Mouse (Mus musculus) adrenal gland, postnatal 36 days (tissue): ENCODE measurements around the gene Col18a1. TPM values are rescaled to one million over a fixed set of nuclear protein-coding genes. Genes with fewer than 3 reads are reported as not detected.
A peak's percentile ranks its signal among the peaks of the same experiment; 100 is the strongest.
"Not testable (repeated sequence)": the region's sequence is repeated elsewhere in the genome, so short reads cannot be mapped to it uniquely, and the experiment has no call there.

Experiments used
- DNase-seq, 2 experiments: peaks; one replicate each; pipeline ENCODE4 v3.0.0; 2021; ENCODE audit warnings: mixed read lengths in 1 of 2
- total RNA-seq, 2 experiments: library from RNA; stranded (reverse); gene quantifications; 2 replicates each; pipeline ENCODE4 v1.2.3; 2021

The Col18a1 gene
- total RNA-seq, 2 experiments from 2014 or later = 22.9 to 44.0 TPM

- no peak for DNase-seq
Observed at GRCm38 (mm10) chr10:77138304-77138703, 28.0 kb downstream of the Col18a1 start.

DNA sequence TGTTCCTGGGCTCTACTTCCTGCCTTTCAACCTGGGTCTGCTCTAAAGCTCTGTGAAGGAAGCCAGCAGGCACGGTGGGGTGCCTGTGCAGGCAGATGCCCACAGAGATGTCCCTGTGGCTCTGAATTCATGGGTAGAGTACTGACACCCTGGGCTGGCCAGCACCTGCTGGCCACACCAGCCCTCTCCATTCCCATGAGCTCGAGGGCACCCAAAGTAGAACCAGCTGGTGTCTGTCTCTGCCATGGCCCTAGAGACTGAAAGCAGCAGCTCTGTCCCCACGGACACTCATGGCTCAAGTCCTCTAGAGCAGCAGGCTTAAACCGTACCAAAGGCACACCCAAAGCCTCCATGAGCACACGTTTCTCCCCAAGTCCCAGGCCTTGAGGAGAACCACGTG, 30.1 kb downstream of the Col18a1 start:
- no peak for DNase-seq

DNA sequence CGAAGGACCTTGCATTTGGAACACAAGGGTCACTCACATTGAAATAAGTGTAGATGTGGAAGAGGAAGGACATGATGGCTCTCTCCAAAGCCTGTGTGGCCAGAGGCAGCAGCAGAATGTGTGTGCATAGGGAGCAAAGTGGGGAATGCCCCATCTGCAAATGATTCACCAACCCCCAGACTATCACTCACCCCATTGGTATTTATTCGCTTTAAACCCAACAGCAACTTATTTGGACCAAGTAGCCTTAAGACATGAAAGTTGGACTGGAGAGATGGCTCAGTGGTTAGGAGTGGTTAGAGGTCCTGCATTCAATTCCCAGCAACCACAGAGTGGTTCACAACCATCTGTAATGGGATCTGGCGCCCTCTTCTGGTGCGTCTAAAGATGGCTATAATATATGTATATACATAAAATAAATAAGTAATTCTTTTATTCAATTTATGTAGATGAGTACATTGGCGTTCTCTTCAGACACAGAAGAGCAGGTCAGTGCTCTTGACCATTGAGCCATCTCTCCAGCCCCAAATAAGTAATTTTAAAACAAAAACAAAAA, 31.0 kb downstream of the Col18a1 start:
- no peak for DNase-seq

DNA sequence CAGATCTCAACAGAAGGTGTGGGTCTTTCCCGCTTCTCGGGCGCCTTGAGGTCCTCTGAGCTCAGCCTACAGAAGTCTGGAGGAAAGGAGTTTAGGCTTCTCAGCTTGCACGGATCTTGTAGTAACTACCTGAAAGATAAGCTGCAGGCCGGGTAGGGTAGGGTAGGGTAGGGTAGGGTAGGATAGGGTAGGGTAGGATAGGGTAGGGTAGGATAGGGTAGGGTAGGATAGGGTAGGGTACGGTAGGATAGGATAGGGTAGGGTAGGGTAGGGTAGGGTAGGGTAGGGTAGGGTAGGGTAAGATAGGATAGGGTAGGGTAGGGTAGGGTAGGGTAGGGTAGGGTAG, 31.6 kb downstream of the Col18a1 start:
- not testable (repeated sequence) for DNase-seq

GRCm38 (mm10) chr10:77133951-77134806, 32.2 kb downstream of the Col18a1 start:
- no peak for DNase-seq

GRCm38 (mm10) chr10:77132118-77132517, 34.2 kb downstream of the Col18a1 start:
- no peak for DNase-seq

GRCm38 (mm10) chr10:77131536-77131935, 34.8 kb downstream of the Col18a1 start:
- DNase-seq = no peak

GRCm38 (mm10) chr10:77130561-77131240, 35.6 kb downstream of the Col18a1 start:
- DNase-seq = peak; percentile 88 to 89

DNA sequence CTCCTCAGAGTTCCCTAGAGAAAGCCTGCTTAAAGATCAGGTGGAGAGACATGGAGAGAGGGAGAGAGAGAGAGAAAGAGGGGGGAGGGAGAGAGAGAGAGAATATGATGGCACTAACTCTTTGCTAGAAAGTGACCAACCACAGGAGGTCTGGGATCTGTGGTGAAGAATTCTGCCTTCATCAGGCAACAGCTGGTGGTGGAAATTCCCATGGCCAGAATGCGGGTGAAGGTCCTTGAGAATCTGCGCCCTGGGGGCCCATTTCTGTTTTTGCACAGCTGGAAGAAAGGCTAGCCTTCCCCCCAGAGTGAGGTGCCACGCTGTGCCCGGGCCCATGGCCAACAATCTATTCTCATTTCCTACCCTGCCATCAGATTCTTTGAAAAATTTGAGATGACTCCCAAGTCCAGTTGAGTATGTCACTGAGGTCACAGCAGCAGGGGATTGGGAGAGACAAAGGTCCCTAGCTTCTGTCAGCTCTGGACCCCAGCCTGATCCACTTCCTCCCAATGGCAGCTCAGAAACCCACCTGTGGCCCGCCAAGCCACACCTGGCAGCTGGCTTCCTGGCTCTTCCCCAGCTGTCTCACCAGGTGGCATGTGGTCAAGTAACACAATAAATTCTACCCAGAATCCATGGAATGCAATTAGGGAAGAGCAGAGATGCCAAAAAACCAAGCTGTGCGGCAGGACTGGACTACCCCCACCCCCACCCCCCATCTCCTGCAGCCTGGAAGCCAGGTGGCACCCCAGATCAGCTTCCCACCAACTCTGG, 36.5 kb downstream of the Col18a1 start:
- DNase-seq = peak in 1 of 2 experiments; percentile 27

DNA sequence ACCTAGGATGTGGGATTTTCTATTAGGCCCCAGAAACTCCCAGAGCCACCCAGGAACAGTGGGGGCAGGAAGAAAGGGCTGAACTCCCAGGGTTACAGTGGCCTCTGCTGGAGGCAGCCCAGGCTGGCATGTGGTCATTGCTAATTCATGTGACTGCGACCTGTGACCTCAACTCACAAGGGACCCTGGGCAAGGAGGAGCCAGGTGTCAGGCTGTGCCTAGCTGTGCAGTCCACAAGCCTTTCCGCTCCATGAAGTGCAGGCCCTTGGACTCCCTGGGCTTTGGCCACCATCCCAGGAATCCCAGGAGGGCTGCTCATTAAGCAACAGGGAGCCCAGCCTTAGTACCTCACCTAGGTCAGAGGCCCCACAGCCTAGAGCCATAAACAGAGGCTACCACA, 38.4 kb downstream of the Col18a1 start:
- peak; percentile 41 to 66 for DNase-seq

DNA sequence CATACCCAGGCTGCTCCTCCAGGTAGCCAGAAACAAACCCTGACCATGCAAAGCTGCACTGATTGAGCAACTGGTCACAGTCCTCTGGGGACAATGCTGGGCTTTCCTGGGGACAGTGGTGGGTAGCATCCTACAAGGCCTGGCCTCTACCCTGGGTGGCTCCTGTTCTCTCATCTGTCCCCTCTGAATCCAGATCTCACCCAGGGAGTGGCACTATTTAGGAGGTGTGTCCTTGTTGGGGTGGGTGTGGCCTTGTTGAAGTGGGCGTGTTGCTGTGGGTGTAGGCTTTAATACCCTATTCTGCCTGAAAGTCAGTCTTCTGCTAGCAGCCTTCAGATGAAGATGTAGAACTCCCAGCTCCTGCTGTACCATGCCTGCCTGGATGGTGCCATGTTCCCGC, 39.8 kb downstream of the Col18a1 start:
- DNase-seq = no peak

DNA sequence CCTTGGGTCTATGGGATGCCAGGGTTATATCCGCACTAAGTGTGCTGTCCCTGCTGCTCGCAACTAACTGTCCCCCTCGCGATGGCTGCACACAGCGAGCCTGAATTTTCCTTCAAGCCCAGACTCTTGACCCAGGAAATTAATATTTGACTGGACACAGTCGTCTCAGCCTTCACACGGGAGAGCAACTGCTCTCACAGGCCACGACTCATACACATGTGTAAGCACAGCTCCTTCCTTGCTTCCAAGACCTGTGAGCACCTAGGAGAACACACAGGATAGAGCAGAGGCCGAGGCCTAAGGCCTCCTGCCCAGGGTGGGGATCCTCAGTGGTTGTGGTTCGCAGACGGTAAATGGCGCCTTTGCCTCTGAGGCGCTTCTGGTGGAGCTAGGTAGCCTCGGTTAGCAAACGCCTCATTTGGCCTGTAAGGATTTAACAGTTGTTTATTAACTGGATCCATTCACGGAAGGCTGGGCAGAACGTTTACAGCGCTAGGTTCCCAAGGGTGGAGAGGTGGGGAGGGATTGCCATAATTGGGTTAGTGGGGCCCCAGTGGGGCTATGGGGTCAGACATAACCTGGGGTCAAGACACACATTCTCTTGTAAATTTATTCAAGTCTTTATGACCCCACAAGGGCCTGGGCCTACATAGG, 41.1 kb downstream of the Col18a1 start:
- DNase-seq = no peak

DNA sequence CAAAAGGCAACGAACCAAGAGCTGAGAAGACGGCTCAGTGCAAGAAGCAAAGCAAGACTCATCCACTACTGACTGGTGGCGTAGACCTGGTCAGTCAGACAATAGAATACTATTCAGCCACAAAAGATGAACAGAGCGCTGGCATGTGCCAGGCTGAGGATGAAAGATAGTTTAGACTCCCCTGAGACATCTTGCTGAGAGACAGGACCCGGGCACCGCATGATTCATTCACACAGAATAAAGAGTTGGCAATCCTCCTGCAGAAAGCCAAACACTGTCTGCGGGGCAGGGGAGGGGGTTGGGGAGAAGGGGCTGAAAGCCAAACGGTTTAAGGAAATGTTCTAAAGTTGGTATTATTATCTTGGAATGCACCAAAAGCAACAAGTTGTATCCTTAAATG, 42.4 kb downstream of the Col18a1 start:
- no peak for DNase-seq

DNA sequence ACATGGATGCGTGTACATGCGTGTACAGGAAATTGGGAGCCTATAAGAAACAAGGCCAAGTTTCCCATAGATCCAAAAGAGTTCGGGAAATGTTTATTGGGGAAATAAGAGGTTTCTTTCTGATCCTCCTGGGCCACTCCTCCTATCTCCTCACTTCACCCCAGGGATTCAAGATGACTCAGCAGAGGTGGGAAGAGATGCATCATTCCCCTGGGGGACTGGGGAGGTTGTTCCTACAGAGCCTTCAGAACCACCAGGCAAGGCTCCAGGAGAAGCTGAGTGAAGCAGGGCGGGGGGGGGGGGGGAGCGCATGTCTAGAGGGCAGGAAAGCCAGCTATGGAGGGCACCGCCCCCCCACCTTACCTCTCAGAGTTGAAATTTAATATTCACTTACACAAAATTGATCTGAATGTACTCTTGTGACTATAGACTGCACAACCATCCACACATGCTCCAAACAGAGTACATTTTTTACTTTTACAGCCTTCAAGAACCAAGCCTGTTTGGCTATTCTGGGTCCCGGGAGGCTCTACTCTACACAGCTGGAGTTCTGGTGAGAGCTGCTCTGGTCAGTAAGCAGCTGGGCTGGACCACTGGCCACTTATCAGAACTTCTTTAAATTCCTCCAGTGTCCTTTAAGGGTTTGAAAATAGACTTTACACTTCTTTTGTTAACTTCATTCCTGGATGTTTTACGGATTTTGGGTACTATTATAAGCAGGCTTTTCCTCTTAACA, 44.9 kb downstream of the Col18a1 start:
- DNase-seq = no peak

DNA sequence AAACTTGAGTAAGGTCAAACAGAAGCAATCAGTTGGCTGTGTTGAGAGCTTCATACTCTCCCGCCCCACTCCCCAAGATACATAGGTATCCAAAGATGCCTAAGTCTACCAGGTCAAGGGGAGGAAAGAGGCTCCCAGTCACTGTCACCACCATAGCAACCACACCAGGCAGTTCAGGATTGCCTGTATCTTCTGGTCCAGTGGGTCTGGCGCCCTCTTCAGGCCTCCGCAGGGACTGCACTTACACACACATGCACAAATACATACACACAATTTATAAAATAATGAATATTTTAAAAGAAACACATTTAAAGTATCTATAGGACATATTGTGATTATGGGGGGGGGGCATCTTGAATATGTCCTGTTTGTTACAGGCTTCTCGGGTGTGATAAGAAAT, 45.8 kb downstream of the Col18a1 start:
- DNase-seq = no peak

DNA sequence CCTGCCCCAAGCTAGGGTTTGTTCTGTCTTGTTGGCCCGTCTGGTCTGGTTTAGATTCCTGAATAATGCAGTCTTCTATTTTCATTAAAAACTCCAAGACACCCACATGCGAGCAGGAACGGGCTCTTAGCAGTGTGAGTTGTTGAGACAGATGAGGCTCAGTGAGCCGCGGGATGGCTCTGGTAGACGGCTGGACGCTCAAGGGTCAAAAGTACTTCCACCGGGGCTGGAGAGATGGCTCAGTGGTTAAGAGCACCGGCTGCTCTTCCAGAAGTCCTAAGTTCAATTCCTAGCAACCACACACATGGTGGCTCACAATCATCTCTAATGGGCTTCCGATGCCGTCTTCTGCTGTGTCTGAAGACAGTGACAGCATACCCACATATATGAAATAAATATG, 46.9 kb downstream of the Col18a1 start:
- DNase-seq = no peak

- peak in 1 of 2 experiments; percentile 41 for DNase-seq
Observed at GRCm38 (mm10) chr10:77118361-77118760, 48.0 kb downstream of the Col18a1 start.

DNA sequence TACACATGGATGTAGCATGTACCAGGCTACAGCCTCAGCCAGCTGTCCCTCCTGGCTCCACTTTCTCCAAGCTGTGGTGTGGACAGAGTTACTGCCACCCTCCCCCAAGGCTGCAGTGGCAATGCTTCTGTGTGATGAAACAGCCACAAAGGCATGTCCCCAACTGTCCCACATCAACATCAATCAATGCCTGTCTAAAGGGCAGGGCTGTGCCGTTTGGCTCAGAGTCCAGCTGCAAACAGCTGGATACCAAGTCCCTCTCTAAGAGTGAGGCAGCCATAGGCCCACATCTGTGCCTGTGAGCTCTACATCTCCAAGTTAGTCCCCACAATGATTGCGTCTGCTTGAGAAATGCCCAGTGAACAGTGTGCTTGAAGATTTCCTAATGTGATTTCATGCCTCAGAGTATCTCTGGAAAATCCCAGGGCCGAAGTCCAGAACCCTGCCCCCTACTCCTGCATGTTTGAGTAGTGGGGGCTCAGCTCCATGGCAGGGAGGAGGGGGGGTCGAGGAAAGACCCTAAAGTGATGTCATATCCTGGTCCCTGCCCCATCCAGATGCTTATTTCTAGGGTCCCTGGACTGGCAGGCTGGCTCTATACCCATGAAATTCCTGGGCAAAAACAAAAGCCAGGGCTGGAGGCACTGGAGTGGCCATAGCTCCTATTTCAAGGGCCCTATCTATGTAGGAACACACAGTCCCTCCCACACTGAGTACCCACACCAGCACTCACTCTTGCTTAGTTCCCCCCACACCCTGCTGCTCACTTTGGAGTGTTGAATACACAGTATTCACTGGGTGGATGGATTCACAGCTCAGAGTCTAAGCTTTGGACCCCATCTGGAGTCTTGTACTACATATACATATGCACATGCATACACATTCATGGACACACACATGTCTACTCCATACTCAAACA, 49.6 kb downstream of the Col18a1 start:
- DNase-seq = peak; percentile 69 to 78

GRCm38 (mm10) chr10:77113489-77114240, 52.7 kb downstream of the Col18a1 start:
- peak; percentile 43 to 78 for DNase-seq
